Mouse (Mus musculus): ENCODE data around the gene 9430038I01Rik.
"Not testable (repeated sequence)": the region's sequence is repeated elsewhere in the genome, so short reads cannot be mapped to it uniquely, and the experiment has no call there.

9430038I01Rik gene

GRCm38 (mm10) chr7:137410337-137411197, at the start of gene 9430038I01Rik:
Gene 9430038I01Rik (minus strand): TSS chr7:137410762.
- in situ Hi-C loops (cut with MboI, MseI) = loop anchor here (25.0 kb wide), 1 partner anchor 1873 kb away; the partner anchor contains the start of genes Clrn3 and Ptpre

- in situ Hi-C loops (cut with MboI, MseI) = no loop called here
Measured at GRCm38 (mm10) chr7:137445321-137445720, 34.8 kb upstream of the 9430038I01Rik start.

- in situ Hi-C loops (cut with MboI, MseI) = no loop called here
Measured at GRCm38 (mm10) chr7:137442951-137443350, 32.4 kb upstream of the 9430038I01Rik start.

GRCm38 (mm10) chr7:137438962-137439361, 28.4 kb upstream of the 9430038I01Rik start:
- in situ Hi-C loops (cut with MboI, MseI) = not testable (repeated sequence)

- in situ Hi-C loops (cut with MboI, MseI) = no loop called here
Measured at GRCm38 (mm10) chr7:137438179-137438550, 27.6 kb upstream of the 9430038I01Rik start.

- in situ Hi-C loops (cut with MboI, MseI) = no loop called here
Measured at GRCm38 (mm10) chr7:137437440-137438178, 27.0 kb upstream of the 9430038I01Rik start, which contains the start of gene Glrx3. Gene Glrx3 (plus strand): TSS chr7:137437614.

- in situ Hi-C loops (cut with MboI, MseI) = no loop called here
Measured at GRCm38 (mm10) chr7:137436901-137437300, 26.3 kb upstream of the 9430038I01Rik start.

GRCm38 (mm10) chr7:137431769-137432603, 21.4 kb upstream of the 9430038I01Rik start:
- in situ Hi-C loops (cut with MboI, MseI) = no loop called here

- in situ Hi-C loops (cut with MboI, MseI) = no loop called here
Measured at GRCm38 (mm10) chr7:137426693-137427092, 16.1 kb upstream of the 9430038I01Rik start.

- in situ Hi-C loops (cut with MboI, MseI) = loop anchor here (25.0 kb wide), 1 partner anchor 1884 kb away; the partner anchor contains the start of genes Clrn3 and Ptpre
Measured at GRCm38 (mm10) chr7:137421236-137421635, 10.7 kb upstream of the 9430038I01Rik start.

- in situ Hi-C loops (cut with MboI, MseI) = loop anchor here (25.0 kb wide), 1 partner anchor 1883 kb away; the partner anchor contains the start of genes Clrn3 and Ptpre
Measured at GRCm38 (mm10) chr7:137420550-137420949, 10.0 kb upstream of the 9430038I01Rik start.

GRCm38 (mm10) chr7:137414710-137415109, 4.1 kb upstream of the 9430038I01Rik start:
- in situ Hi-C loops (cut with MboI, MseI) = loop anchor here (25.0 kb wide), 1 partner anchor 1877 kb away; the partner anchor contains the start of genes Clrn3 and Ptpre

GRCm38 (mm10) chr7:137407428-137408058, 3.0 kb downstream of the 9430038I01Rik start:
- in situ Hi-C loops (cut with MboI, MseI) = loop anchor here (25.0 kb wide), 1 partner anchor 1870 kb away; the partner anchor contains the start of genes Clrn3 and Ptpre

- in situ Hi-C loops (cut with MboI, MseI) = loop anchor here (25.0 kb wide), 1 partner anchor 1867 kb away; the partner anchor contains the start of genes Clrn3 and Ptpre
Measured at GRCm38 (mm10) chr7:137404146-137404545, 6.4 kb downstream of the 9430038I01Rik start.

GRCm38 (mm10) chr7:137398973-137399372, 11.6 kb downstream of the 9430038I01Rik start:
- in situ Hi-C loops (cut with MboI, MseI) = no loop called here

GRCm38 (mm10) chr7:137397361-137397910, 13.1 kb downstream of the 9430038I01Rik start:
- in situ Hi-C loops (cut with MboI, MseI) = no loop called here

GRCm38 (mm10) chr7:137395421-137395820, 15.1 kb downstream of the 9430038I01Rik start:
- in situ Hi-C loops (cut with MboI, MseI) = no loop called here

GRCm38 (mm10) chr7:137387863-137388262, 22.7 kb downstream of the 9430038I01Rik start:
- in situ Hi-C loops (cut with MboI, MseI) = no loop called here

GRCm38 (mm10) chr7:137374996-137375395, 35.6 kb downstream of the 9430038I01Rik start:
- in situ Hi-C loops (cut with MboI, MseI) = no loop called here

- in situ Hi-C loops (cut with MboI, MseI) = no loop called here
Measured at GRCm38 (mm10) chr7:137371770-137372169, 38.8 kb downstream of the 9430038I01Rik start.

All from regulatory T cell (primary cell).